Mouse (Mus musculus) bone marrow, adult 2 months (tissue): Measurements from ENCODE around the gene Zbed4.

Experiments
- CTCF ChIP-seq: fragments of 200-500 bp; IDR thresholded peaks from 2 replicates; pipeline ENCODE4 v1.5.1; 2011; ENCODE audit warnings: low read length, control low read depth; ENCODE audit not compliant: control insufficient read depth, insufficient read depth
- POLR2A ChIP-seq: fragments of 200-500 bp; IDR thresholded peaks from 2 replicates; pipeline ENCODE4 v1.6.1; 2011; ENCODE audit warnings: low read depth, mild to moderate bottlenecking, control low read depth, low read length, borderline replicate concordance; ENCODE audit not compliant: control insufficient read depth

DNA sequence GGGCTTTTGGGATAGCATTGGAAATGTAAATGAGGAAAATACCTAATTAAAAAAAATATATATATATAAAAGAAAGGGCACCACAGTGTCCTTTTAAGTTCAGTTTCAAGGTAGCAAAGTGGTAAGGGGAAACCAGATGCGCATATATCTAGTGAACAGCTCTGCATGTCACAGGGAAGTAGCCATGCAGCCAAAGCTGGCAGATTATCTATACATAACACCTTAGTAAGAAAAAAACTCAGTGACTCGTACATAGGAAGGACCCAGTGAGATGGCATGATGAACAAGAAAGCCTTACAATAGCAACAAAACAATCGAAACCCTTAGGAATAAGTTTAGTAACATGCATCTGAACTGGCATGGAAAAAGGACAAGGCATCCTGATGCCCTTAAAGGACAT lies 50.4 kb downstream of the Zbed4 start:
- TF ChIP-seq POLR2A: no peak
- no peak for TF ChIP-seq CTCF
